Mouse (Mus musculus): ENCODE results near the gene 1700034J05Rik.

GRCm38 (mm10) chr6:146929031-146929430 is 25.2 kb downstream of the 1700034J05Rik start:
- TF ChIP-seq CTCF (IDR thresholded peaks at IDR 0.05; ENCODE audit: borderline replicate concordance, insufficient read depth, low read length): no peak
- no peak for TF ChIP-seq POLR2A (IDR thresholded peaks at IDR 0.05; ENCODE audit: low read depth, low read length)
